Mouse (Mus musculus) gastrocnemius, postnatal 36 days (tissue): ENCODE measurements at regions not wholly inside any gene's neighbourhood (a gene's known extent, or its start where the extent isn't known, plus 50 kb on each side); places are given as distances from the start of the nearest gene placed in this dataset.

Experiments used
- DNase-seq, 2 experiments: peaks; one replicate each; pipeline ENCODE4 v3.0.0; 2022
- intact Hi-C: fragments of 180-260 bp; cut with DNase I; formaldehyde crosslinking; loops from one replicate; pipeline ENCODE4 v1.15.1; 2025

- DNase-seq: peak in 1 of 2 experiments; percentile 0
- intact Hi-C loops: loop anchor here (10.0 kb wide), 1 partner anchor 255 kb away; no protein-coding TSS in a partner anchor
Observed at GRCm38 (mm10) chr5:111789904-111790303, 56.2 kb downstream of the Gm26897 start.

GRCm38 (mm10) chr5:111790527-111790926 lies 56.8 kb downstream of the Gm26897 start:
- no peak for DNase-seq
- intact Hi-C loops: loop anchor here (10.0 kb wide), 1 partner anchor 256 kb away; no protein-coding TSS in a partner anchor

- intact Hi-C loops: loop anchor here (10.0 kb wide), 1 partner anchor 256 kb away; no protein-coding TSS in a partner anchor
- DNase-seq: no peak
Observed at GRCm38 (mm10) chr5:111791089-111791561, 57.4 kb downstream of the Gm26897 start.

- DNase-seq: peak in 1 of 2 experiments; percentile 3
- intact Hi-C loops: loop anchor here (10.0 kb wide), 1 partner anchor 258 kb away; no protein-coding TSS in a partner anchor
Observed at GRCm38 (mm10) chr5:111792746-111793145, 59.0 kb downstream of the Gm26897 start.

GRCm38 (mm10) chr5:111793178-111793577 lies 59.5 kb downstream of the Gm26897 start:
- peak in 1 of 2 experiments; percentile 1 for DNase-seq
- intact Hi-C loops: loop anchor here (10.0 kb wide), 1 partner anchor 258 kb away; no protein-coding TSS in a partner anchor

- intact Hi-C loops: loop anchor here (5.0 to 10.0 kb wide), 2 partner anchors 170 to 262 kb away; no protein-coding TSS in a partner anchor
- no peak for DNase-seq
Observed at GRCm38 (mm10) chr5:111796889-111797288, 63.2 kb downstream of the Gm26897 start.

- peak; percentile 90 to 93 for DNase-seq
- intact Hi-C loops: loop anchor here (5.0 to 10.0 kb wide), 3 partner anchors 173 to 383 kb away; partner anchors contain the start of gene Mn1
Observed at GRCm38 (mm10) chr5:111799700-111800311, 66.1 kb downstream of the Gm26897 start.

- no peak for DNase-seq
- intact Hi-C loops: loop anchor here (5.0 kb wide), 1 partner anchor 383 kb away; the partner anchor contains the start of gene Mn1
Observed at GRCm38 (mm10) chr5:111800511-111800910, 66.8 kb downstream of the Gm26897 start.

- DNase-seq: no peak
- intact Hi-C loops: loop anchor here (5.0 kb wide), 1 partner anchor 384 kb away; the partner anchor contains the start of gene Mn1
Observed at GRCm38 (mm10) chr5:111801051-111801450, 67.3 kb downstream of the Gm26897 start.

- intact Hi-C loops: loop anchor here (5.0 kb wide), 1 partner anchor 387 kb away; the partner anchor contains the start of gene Mn1
- DNase-seq: peak in 1 of 2 experiments; percentile 58
Observed at GRCm38 (mm10) chr5:111804542-111804941, 70.8 kb downstream of the Gm26897 start.

- DNase-seq: peak in 1 of 2 experiments; percentile 36
- intact Hi-C loops: no loop called here
Observed at GRCm38 (mm10) chr5:111805150-111805549, 71.4 kb downstream of the Gm26897 start.

GRCm38 (mm10) chr5:111805761-111806191 lies 72.1 kb downstream of the Gm26897 start:
- DNase-seq: peak in 1 of 2 experiments; percentile 48
- intact Hi-C loops: no loop called here

GRCm38 (mm10) chr5:111810079-111810808 lies 76.5 kb downstream of the Gm26897 start:
- intact Hi-C loops: no loop called here
- DNase-seq: peak; percentile 44 to 57

GRCm38 (mm10) chr5:111812581-111812980 lies 78.9 kb downstream of the Gm26897 start:
- intact Hi-C loops: no loop called here
- DNase-seq: peak; percentile 2 to 43

- intact Hi-C loops: no loop called here
- peak in 1 of 2 experiments; percentile 8 for DNase-seq
Observed at GRCm38 (mm10) chr5:111813090-111813753, 79.5 kb downstream of the Gm26897 start.

- intact Hi-C loops: no loop called here
- DNase-seq: peak in 1 of 2 experiments; percentile 3
Observed at GRCm38 (mm10) chr5:111814893-111815760, 81.4 kb downstream of the Gm26897 start.

GRCm38 (mm10) chr5:111820963-111821362 lies 87.2 kb downstream of the Gm26897 start:
- intact Hi-C loops: no loop called here
- no peak for DNase-seq

GRCm38 (mm10) chr5:111822882-111823281 lies 89.2 kb downstream of the Gm26897 start:
- intact Hi-C loops: no loop called here
- no peak for DNase-seq

- no peak for DNase-seq
- intact Hi-C loops: no loop called here
Observed at GRCm38 (mm10) chr5:111823420-111823819, 89.7 kb downstream of the Gm26897 start.
